Mouse (Mus musculus) heart, adult 11 months (tissue): Measurements from ENCODE around the gene Nudt12.

Experiments
- DNase-seq: peaks from one replicate; pipeline ENCODE4 v3.0.0; 2022

Gene Nudt12

GRCm38 (mm10) chr17:59013091-59013459, at the start of gene Nudt12:
TSS of gene Nudt12 (minus strand) at chr17:59013372.
- DNase-seq: peak; percentile 96

- no peak for DNase-seq
These were observed 40.1 kb upstream of the Nudt12 start for GRCm38 (mm10) chr17:59053306-59053705.

- DNase-seq: no peak
These were observed 26.6 kb upstream of the Nudt12 start for GRCm38 (mm10) chr17:59039754-59040153.

- no peak for DNase-seq
These were observed 20.3 kb upstream of the Nudt12 start for GRCm38 (mm10) chr17:59033445-59033844.

- DNase-seq: no peak
These were observed 13.2 kb upstream of the Nudt12 start for GRCm38 (mm10) chr17:59026336-59026735.

- no peak for DNase-seq
These were observed 11.3 kb upstream of the Nudt12 start for GRCm38 (mm10) chr17:59024502-59024901.

- DNase-seq: no peak
These were observed 10.8 kb upstream of the Nudt12 start for GRCm38 (mm10) chr17:59023971-59024370.

- DNase-seq: no peak
These were observed 5.5 kb upstream of the Nudt12 start for GRCm38 (mm10) chr17:59018666-59019065.

- no peak for DNase-seq
These were observed 616 bp downstream of the Nudt12 start for GRCm38 (mm10) chr17:59012421-59013090.

GRCm38 (mm10) chr17:59011546-59012307, 1.4 kb downstream of the Nudt12 start:
- no peak for DNase-seq

GRCm38 (mm10) chr17:58991275-58991674, 21.9 kb downstream of the Nudt12 start, which contains the start of gene Pdzph1:
TSS of gene Pdzph1 (minus strand) at chr17:58991375.
- no peak for DNase-seq

- no peak for DNase-seq
These were observed 39.9 kb downstream of the Nudt12 start for GRCm38 (mm10) chr17:58973237-58973636.

GRCm38 (mm10) chr17:58959905-58960304, 53.3 kb downstream of the Nudt12 start:
- no peak for DNase-seq

GRCm38 (mm10) chr17:58957055-58957454, 56.1 kb downstream of the Nudt12 start:
- DNase-seq: no peak
